Mouse (Mus musculus) inflammation-experienced regulatory T-cells, adult 6 months (primary cell): ENCODE measurements around the gene Pgd. TPM values are rescaled to one million over a fixed set of nuclear protein-coding genes. Genes with fewer than 3 reads are reported as not detected.
"Not testable (repeated sequence)": the region's sequence is repeated elsewhere in the genome, so short reads cannot be mapped to it uniquely, and the experiment has no call there.

Experiments used
- ATAC-seq: one replicate; pipeline ENCODE4 v1.8.0; 2017
- polyA plus RNA-seq, 3 experiments: library from polyadenylated mRNA; unstranded; fragments of 100-300 nt; shearing (Covaris generic); gene quantifications; one replicate each; pipeline ENCODE4 v1.2.1; 2017

Pgd gene
- polyA plus RNA-seq, 3 experiments from 2014 or later = 37.7 to 56.0 (median 53.5) TPM

- ATAC-seq = no peak
These were observed 35.4 kb downstream of the Pgd start for GRCm38 (mm10) chr4:149131021-149131752.

GRCm38 (mm10) chr4:149128467-149128866, 38.1 kb downstream of the Pgd start:
- ATAC-seq = no peak

- no peak for ATAC-seq
These were observed 39.9 kb downstream of the Pgd start, which contains the start of gene Cort for GRCm38 (mm10) chr4:149126663-149127062. Gene Cort (minus strand): TSS chr4:149126763.

GRCm38 (mm10) chr4:149126115-149126509, 40.5 kb downstream of the Pgd start:
- no peak for ATAC-seq

GRCm38 (mm10) chr4:149125341-149126114, 41.0 kb downstream of the Pgd start:
- no peak for ATAC-seq

- ATAC-seq = no peak
These were observed 43.1 kb downstream of the Pgd start for GRCm38 (mm10) chr4:149123432-149123831.

- not testable (repeated sequence) for ATAC-seq
These were observed 46.5 kb downstream of the Pgd start for GRCm38 (mm10) chr4:149119978-149120562.

DNA sequence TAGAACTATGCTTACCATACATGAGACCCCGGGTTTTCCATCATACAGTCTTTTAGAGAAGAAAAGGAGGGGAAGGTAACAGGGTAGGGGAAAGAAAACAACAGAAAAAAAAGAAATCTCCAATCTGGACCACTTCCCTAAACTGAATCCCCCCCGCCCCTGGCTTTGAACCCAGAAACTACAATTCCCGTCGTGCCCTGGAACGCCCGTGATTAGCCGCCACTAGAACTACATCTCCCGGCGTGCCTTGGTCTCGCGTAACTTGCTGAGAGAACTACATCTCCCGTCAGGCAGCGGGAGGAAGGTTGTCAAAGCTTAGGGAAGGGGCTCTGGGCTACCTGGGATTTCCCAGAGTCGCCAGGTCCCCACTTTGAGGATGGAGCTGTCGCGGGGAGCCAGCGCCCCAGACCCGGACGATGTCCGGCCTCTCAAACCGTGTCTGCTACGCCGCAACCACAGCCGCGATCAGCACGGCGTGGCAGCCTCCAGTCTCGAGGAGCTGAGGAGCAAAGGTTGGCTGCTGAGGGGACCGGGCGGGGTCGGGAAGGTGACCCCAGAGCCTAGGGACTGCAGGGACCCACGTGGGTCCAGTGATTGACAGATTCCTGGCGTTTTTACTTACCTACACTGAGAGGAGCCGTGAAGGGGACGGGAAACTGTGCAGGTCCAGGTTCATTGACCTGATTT, 62.6 kb downstream of the Pgd start, which contains the start of gene Dffa:
Gene Dffa (plus strand): TSS at position 272 of the 687 bp plus-strand sequence.
- peak; percentile 92 for ATAC-seq

GRCm38 (mm10) chr4:149101456-149101855, 65.1 kb downstream of the Pgd start:
- no peak for ATAC-seq

GRCm38 (mm10) chr4:149100449-149100848, 66.1 kb downstream of the Pgd start:
- not testable (repeated sequence) for ATAC-seq

Other genes with a start within 250 kb of the Pgd start
- 10 to 100 TPM; 13.0 to 18.4 (median 14.2) TPM for gene Pex14, start 66.9 kb downstream of the Pgd start, polyA plus RNA-seq
- 10 to 100 TPM; 24.4 to 29.2 (median 26.3) TPM for gene Dffa, start 62.6 kb downstream of the Pgd start, polyA plus RNA-seq
- gene Cort, start 40.0 kb downstream of the Pgd start, polyA plus RNA-seq = under 1 TPM in 1 of 3 experiments, not detected in 2; 0.73 TPM
- 10 to 100 TPM in 1 of 3 experiments, 1 to 10 TPM in 2; 3.7 to 34.5 (median 6.7) TPM for gene Cenps, start 29.1 kb downstream of the Pgd start, polyA plus RNA-seq
- 10 to 100 TPM in 2 of 3 experiments, 1 to 10 TPM in 1; 7.9 to 19.7 (median 16.6) TPM for gene Kif1b, start 140.9 kb upstream of the Pgd start, polyA plus RNA-seq